In the genomic region with DNA sequence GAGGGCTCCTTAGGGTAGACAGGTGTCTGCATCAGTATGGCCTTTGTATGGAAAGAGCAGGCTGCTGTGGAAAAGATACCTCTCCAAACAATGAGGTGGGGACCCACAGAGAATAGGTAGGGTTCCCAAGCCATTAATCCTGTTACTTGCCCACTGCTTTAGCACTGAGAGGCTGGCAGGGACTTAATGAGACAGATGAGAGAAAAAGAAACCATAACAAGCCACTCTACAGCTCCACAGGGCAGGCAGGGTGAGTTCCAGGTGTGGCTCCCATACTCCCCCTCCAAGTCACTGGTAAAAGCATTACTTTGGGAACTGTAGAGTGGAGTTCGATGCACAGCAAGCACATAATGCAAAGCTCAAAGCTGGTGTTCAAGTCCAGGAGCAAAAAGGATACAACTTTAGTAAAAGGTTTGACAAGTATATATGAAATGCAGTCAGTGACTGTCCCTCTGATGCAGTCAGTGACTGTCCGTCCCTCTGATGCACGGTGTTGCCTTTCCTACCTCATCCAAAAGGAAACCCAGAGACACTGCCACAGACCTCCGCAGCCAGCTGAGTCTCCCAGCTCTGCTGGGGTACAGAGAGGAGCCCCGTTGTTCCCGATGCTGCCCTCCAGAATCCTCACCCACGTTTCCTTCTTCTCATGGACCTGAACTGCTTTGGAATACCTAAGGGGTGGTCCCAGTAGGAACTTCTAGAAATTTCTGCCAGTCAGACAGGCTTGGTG, we compare ENCODE assay signal across 16 mouse cellular contexts. TPM values are rescaled to one million over a fixed set of nuclear protein-coding genes. Genes with fewer than 3 reads are reported as not detected.
DNase-seq lines count a peak whose midpoint lies in the region; ATAC-seq and TF ChIP-seq lines count a peak whose summit lies in the region.
"Had no signal": no experiment of that assay in that cellular context is flagged by ENCODE, and none has a peak within 500 bp of the region (broad histone marks: within the 10 kb centered on the region; RNA-seq: fewer than 3 reads in every experiment).

No protein-coding gene starts in this region.

- peaks cover 32% of the 10 kb centered on the region for H3K4me1 ChIP-seq in forebrain, postnatal 0 days (ENCODE audit: insufficient read depth)
- H3K4me1 ChIP-seq in midbrain, embryonic 12.5 days, result peaks cover 79% of the 10 kb centered on the region

- no peak for DNase-seq in left cerebral cortex, adult 2 months (ENCODE audit: extremely low spot score in 1 of 2, low spot score in 2 of 2)
- DNase-seq in left cerebral cortex, postnatal 10 days (ENCODE audit: extremely low spot score in 1 of 2, low spot score in 2 of 2), result no peak
- peak; percentile 38 for DNase-seq in forebrain, postnatal 0 days
- no peak for DNase-seq in cerebellum, adult 11 months
- DNase-seq in adrenal gland, postnatal 14 days, result no peak
- DNase-seq in spleen, adult 18-20 months, result no peak
- DNase-seq in cerebellum, postnatal 10 days, result no peak
- DNase-seq: adrenal gland, adult 2 months; cerebellum, adult 11-12 months; gastrocnemius, adult 2 months; layer of hippocampus, adult 9-11 months; lung, embryonic 14.5 days had no signal

- no peak for TF ChIP-seq CTCF in left cerebral cortex, adult 2 months (IDR thresholded peaks at IDR 0.05)
- TF ChIP-seq CTCF in forebrain, postnatal 0 days (IDR thresholded peaks at IDR 0.05; ENCODE audit: low read depth), result no peak

- H3K27me3 ChIP-seq in forebrain, postnatal 0 days (ENCODE audit: insufficient read depth, low read length), result no peaks in the 10 kb centered on the region
- peaks cover 13% of the 10 kb centered on the region; the same call in 1 of the 2 replicates for H3K27me3 ChIP-seq in midbrain, embryonic 12.5 days

- peak overlapping the region; percentile 88 for H3K4me2 ChIP-seq in forebrain, postnatal 0 days (ENCODE audit: low read depth)
- H3K4me2 ChIP-seq in midbrain, embryonic 12.5 days (replicated peaks), result peak overlapping the region; percentile 78
- H3K4me2 ChIP-seq: heart, embryonic 11.5 days; lung, embryonic 14.5 days had no signal

- H3K27ac ChIP-seq in left cerebral cortex, adult 2 months, result peak overlapping the region; percentile 84
- peak overlapping the region; percentile 62; the same call in 1 of the 2 replicates for H3K27ac ChIP-seq in forebrain, postnatal 0 days (ENCODE audit: low read depth, low read length)
- peak overlapping the region; percentile 56 for H3K27ac ChIP-seq in midbrain, embryonic 12.5 days (replicated peaks)
- H3K27ac ChIP-seq: gastrocnemius, adult 2 months had no signal

- H3K36me3 ChIP-seq in forebrain, postnatal 0 days (ENCODE audit: insufficient read depth), result no peaks in the 10 kb centered on the region
- H3K36me3 ChIP-seq in midbrain, embryonic 12.5 days, result 0 out of 2 replicates have a peak, but pooled peaks cover 3% of the 10 kb centered on the region

- peak overlapping the region; percentile 74 for H3K9ac ChIP-seq in forebrain, postnatal 0 days
- peak overlapping the region; percentile 52 for H3K9ac ChIP-seq in midbrain, embryonic 12.5 days (replicated peaks)
- H3K9ac ChIP-seq: lung, embryonic 14.5 days had no signal

- H3K4me3 ChIP-seq in left cerebral cortex, adult 2 months, result no peak overlapping the region
- peak overlapping the region; percentile 51 for H3K4me3 ChIP-seq in forebrain, postnatal 0 days (ENCODE audit: low read depth, low read length)
- peak overlapping the region; percentile 60 for H3K4me3 ChIP-seq in midbrain, embryonic 12.5 days
- H3K4me3 ChIP-seq: gastrocnemius, adult 2 months had no signal

- no peak for ATAC-seq in forebrain, postnatal 0 days
- ATAC-seq in midbrain, embryonic 12.5 days (ENCODE audit: low FRiP score, low read depth), result no peak

- intact Hi-C loops in left cerebral cortex, adult 2 months (cut with DNase I), result loop anchor here (5.0 to 10.0 kb wide), 6 partner anchors 452 to 1835 kb away; no protein-coding TSS in a partner anchor
- intact Hi-C loops in left cerebral cortex, postnatal 10 days (cut with DNase I), result loop anchor here (5.0 to 10.0 kb wide), 3 partner anchors 1435 to 1825 kb away; no protein-coding TSS in a partner anchor

- 9% methylated on average over 7 of the region's 7 CpGs for WGBS in forebrain, postnatal 0 days
- WGBS in midbrain, embryonic 12.5 days, result 11% methylated on average over 7 of the region's 7 CpGs

- no peaks in the 10 kb centered on the region for H3K9me3 ChIP-seq in forebrain, postnatal 0 days (ENCODE audit: low read length)
- no peaks in the 10 kb centered on the region for H3K9me3 ChIP-seq in midbrain, embryonic 12.5 days

RNA-seq across cellular contexts. Expression of a gene that starts 14.0 kb away (rescaled TPM):
- 10 to 100 TPM; 61.6 to 66.4 TPM for total RNA-seq in left cerebral cortex, adult 2 months (2021)
- 10 to 100 TPM; 57.3 to 66.7 TPM for total RNA-seq in left cerebral cortex, postnatal 10 days (2021)
- 76.9 and 81.4 TPM in 2 replicates for total RNA-seq in forebrain, postnatal 0 days (2014; rRNA removed)
- polyA plus RNA-seq in forebrain, postnatal 0 days (2015; fragmentation: Nextera tagmentation; extraction: Ambion mirVana), result 22.7 and 28.0 TPM in 2 replicates
- polyA plus RNA-seq in midbrain, embryonic 12.5 days (2016; fragmentation: Nextera tagmentation; extraction: Ambion mirVana), result 36.3 and 37.6 TPM in 2 replicates
- total RNA-seq in adrenal gland, postnatal 14 days (2021), result 0.04 and 0.08 TPM in 2 replicates
- total RNA-seq: adrenal gland, adult 2 months; CH12.LX; gastrocnemius, adult 2 months had no signal
- polyA plus RNA-seq: spleen, adult 2 months had no signal

Comparison
In these comparisons a context has a peak if more than half of its experiments do, and no peak if none do; other contexts are left out.
1. RNA of a gene that starts 14.0 kb away (total RNA-seq): 76.9 to 81.4 TPM in forebrain, postnatal 0 days, 57.3 to 66.7 TPM in left cerebral cortex, postnatal 10 days and 61.6 to 66.4 TPM in left cerebral cortex, adult 2 months; 0.04 to 0.08 TPM in adrenal gland, postnatal 14 days; every median in the first group is over 10 times any median in the second.
2. Peak in every context shown above with its lines, with median percentiles within 50 percentile points of each other: H3K27ac ChIP-seq.